Mouse (Mus musculus): ENCODE measurements around the gene Nxf3. TPM values are rescaled to one million over a fixed set of nuclear protein-coding genes. Genes with fewer than 3 reads are reported as not detected.

Gene Nxf3
- total RNA-seq (2021) (not detected), polyA plus RNA-seq (2012; rRNA removed) (0.04 and 0.47 TPM in 2 replicates)
- long read RNA-seq: 0 reads

DNA sequence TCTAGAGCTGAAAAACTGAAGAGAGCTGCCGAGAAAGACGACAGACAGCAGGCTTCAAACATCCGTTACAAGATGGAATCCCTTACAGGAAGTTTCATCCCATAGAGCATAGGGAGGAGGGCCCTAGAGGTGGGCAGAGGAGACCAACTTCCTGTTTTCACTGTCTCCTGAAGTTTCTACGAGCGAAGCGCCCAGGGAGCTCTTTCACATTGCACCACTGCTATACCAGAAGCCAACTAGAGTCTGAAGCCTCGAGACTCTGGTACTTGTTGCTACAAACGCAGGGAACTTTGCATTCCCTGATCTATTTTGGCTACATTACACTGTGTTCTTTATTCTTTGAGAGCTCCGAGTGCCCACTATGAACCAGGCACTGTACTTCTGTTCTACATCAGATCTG lies at the start of gene Nxf3:
Nxf3 (minus strand) TSS at position 101 of the 400 bp plus-strand sequence.
- no peak for DNase-seq
- TF ChIP-seq POLR2A (IDR thresholded peaks at IDR 0.05; ENCODE audit: insufficient read depth, low read depth, low read length): no peak
- TF ChIP-seq CTCF (IDR thresholded peaks at IDR 0.05): no peak
- TF ChIP-seq EP300 (IDR thresholded peaks at IDR 0.05; ENCODE audit: insufficient read depth, low read depth, low read length): no peak
- Histone ChIP-seq H3K27ac (no peak within 1 kb of the TSS), H3K4me1 (ENCODE audit: control insufficient read depth, insufficient read depth, low read length) (no peaks in the 10 kb centered on the region), H3K27me3 (ENCODE audit: control insufficient read depth, insufficient read depth, low read length) (no peaks in the 10 kb centered on the region), H3K4me3 (no peak within 1 kb of the TSS), H3K9ac (ENCODE audit: low read depth, low read length) (no peak within 1 kb of the TSS), H3K36me3 (ENCODE audit: control insufficient read depth, insufficient read depth, low read length) (no peaks in the 10 kb centered on the region), H3K79me2 (replicated peaks; ENCODE audit: control insufficient read depth, insufficient read depth, low read length) (no peaks in the 10 kb centered on the region)
- WGBS: 72% methylated on average over 9 of the region's 9 CpGs
- intact Hi-C loops (cut with DNase I): no loop called here

DNA sequence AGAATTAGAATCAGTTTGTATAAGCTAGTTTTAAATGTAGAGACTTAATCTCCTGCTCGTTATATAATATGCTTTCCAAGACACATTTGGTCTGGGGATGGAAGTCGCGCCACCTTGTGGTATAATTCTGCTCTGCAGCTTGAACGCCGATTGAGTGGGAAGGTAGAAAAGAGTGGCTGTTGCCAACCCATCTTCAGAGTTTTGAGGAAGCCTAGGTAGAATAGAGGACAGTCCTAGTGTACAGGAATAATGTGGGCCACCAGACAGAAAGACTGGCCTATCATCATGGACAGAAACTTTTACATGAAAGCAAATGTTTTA lies 42.6 kb upstream of the Nxf3 start:
- Histone ChIP-seq H3K79me2 (replicated peaks; ENCODE audit: control insufficient read depth, insufficient read depth, low read length) (no peaks in the 10 kb centered on the region), H3K27ac (no peak overlapping the region), H3K9ac (ENCODE audit: low read depth, low read length) (no peak overlapping the region), H3K4me1 (ENCODE audit: control insufficient read depth, insufficient read depth, low read length) (no peaks in the 10 kb centered on the region), H3K36me3 (ENCODE audit: control insufficient read depth, insufficient read depth, low read length) (no peaks in the 10 kb centered on the region), H3K27me3 (ENCODE audit: control insufficient read depth, insufficient read depth, low read length) (no peaks in the 10 kb centered on the region), H3K4me3 (no peak overlapping the region)
- intact Hi-C loops (cut with DNase I): no loop called here
- WGBS: 17% methylated on average over 5 of the region's 5 CpGs
- peak; percentile 68 for TF ChIP-seq CTCF (IDR thresholded peaks at IDR 0.05)
- no peak for TF ChIP-seq EP300 (IDR thresholded peaks at IDR 0.05; ENCODE audit: insufficient read depth, low read depth, low read length)
- TF ChIP-seq POLR2A (IDR thresholded peaks at IDR 0.05; ENCODE audit: insufficient read depth, low read depth, low read length): no peak
- DNase-seq: peak in 1 of 2 experiments; percentile 3

DNA sequence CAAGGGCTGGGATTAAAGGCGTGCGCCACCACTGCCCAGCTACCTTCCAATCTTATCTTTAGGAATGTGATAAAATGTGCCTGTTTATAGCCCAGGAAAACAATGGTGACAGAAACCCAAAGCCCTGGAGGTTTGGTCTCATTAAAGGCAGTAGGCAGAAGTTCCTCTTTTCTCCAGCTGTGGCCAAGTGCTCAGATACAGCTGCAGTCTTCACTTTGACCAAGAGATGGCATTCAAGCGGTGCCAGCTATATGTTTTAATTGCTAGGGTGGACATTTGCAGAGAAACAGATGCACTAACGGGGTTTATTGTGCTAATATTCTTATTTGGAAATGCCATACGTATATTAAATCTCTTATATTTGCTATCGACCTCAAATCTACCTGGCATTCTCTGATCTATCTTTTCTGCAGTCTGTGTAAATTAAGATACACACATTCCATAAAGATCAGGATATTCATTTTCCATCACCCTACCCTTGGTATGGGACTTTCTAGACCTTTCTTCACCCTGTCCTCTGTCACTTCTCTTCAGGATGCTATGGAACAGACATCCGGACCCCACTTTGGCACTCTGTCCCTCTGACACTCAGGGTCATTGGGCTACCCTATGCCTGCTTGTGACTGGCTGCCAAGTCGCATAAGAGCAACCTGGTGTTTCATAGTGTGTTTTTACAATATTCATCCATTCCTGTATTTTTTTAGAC lies 42.1 kb upstream of the Nxf3 start:
- WGBS: 38% methylated on average over 8 of the region's 8 CpGs
- no peak for DNase-seq
- intact Hi-C loops (cut with DNase I): no loop called here
- Histone ChIP-seq H3K27ac (no peak overlapping the region), H3K4me1 (ENCODE audit: control insufficient read depth, insufficient read depth, low read length) (no peaks in the 10 kb centered on the region), H3K36me3 (ENCODE audit: control insufficient read depth, insufficient read depth, low read length) (no peaks in the 10 kb centered on the region), H3K9ac (ENCODE audit: low read depth, low read length) (no peak overlapping the region), H3K79me2 (replicated peaks; ENCODE audit: control insufficient read depth, insufficient read depth, low read length) (no peaks in the 10 kb centered on the region), H3K27me3 (ENCODE audit: control insufficient read depth, insufficient read depth, low read length) (no peaks in the 10 kb centered on the region), H3K4me3 (no peak overlapping the region)
- no peak for TF ChIP-seq POLR2A (IDR thresholded peaks at IDR 0.05; ENCODE audit: insufficient read depth, low read depth, low read length)
- TF ChIP-seq EP300 (IDR thresholded peaks at IDR 0.05; ENCODE audit: insufficient read depth, low read depth, low read length): no peak
- TF ChIP-seq CTCF (IDR thresholded peaks at IDR 0.05): no peak

DNA sequence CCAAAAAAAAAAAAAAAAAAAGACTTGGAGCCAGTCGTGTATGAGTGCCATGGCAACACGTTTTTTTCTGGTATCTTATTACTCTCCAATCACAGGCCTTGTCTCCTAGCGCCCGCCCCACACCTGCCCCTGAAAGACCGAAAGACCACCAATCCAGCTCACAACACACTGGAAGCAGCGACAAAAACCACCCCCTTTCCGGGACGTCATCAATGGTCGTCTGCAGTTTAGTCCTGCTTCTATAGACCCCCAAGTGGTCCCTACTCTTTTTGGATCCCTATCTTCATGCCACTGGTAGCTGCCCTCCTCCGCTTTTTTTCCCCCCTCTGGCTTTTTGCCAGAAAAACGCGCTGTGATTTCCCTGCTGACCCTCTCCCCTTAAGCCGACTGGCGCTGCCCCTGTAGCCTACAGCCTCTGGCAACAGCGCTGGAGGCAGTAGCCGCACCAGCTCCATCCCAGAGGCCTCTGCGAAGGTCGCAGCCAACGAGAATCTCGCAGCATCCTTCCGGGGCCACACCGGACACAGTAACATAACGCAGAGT lies 30.4 kb upstream of the Nxf3 start:
- Histone ChIP-seq H3K4me3 (no peak overlapping the region), H3K27ac (no peak overlapping the region), H3K27me3 (ENCODE audit: control insufficient read depth, insufficient read depth, low read length) (no peaks in the 10 kb centered on the region), H3K36me3 (ENCODE audit: control insufficient read depth, insufficient read depth, low read length) (no peaks in the 10 kb centered on the region), H3K79me2 (replicated peaks; ENCODE audit: control insufficient read depth, insufficient read depth, low read length) (no peaks in the 10 kb centered on the region), H3K4me1 (ENCODE audit: control insufficient read depth, insufficient read depth, low read length) (no peaks in the 10 kb centered on the region), H3K9ac (ENCODE audit: low read depth, low read length) (no peak overlapping the region)
- 18% methylated on average over 23 of the region's 23 CpGs for WGBS
- TF ChIP-seq EP300 (IDR thresholded peaks at IDR 0.05; ENCODE audit: insufficient read depth, low read depth, low read length) (no peak), CTCF (IDR thresholded peaks at IDR 0.05) (no peak), POLR2A (IDR thresholded peaks at IDR 0.05; ENCODE audit: insufficient read depth, low read depth, low read length) (no peak)
- no peak for DNase-seq
- intact Hi-C loops (cut with DNase I): no loop called here

DNA sequence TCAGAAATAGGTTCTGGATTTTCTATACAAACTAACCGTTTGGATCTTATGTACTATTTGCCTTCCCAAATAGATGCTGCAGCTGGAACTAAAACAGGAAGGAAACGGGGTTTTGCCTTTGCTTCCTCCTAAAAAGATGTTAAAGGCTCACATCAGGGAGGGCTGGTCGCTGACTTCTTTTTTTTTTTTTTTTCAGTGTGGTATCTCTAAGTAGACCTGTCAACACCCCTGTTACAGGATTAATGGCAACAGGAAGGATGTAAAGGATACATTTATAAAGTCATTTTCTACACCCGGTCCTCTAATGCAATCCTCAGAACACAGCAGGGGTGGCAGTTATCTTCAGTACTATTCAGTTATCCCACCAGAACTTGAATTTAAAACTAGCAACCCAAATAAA lies 30.0 kb upstream of the Nxf3 start:
- Histone ChIP-seq H3K4me1 (ENCODE audit: control insufficient read depth, insufficient read depth, low read length) (no peaks in the 10 kb centered on the region), H3K79me2 (replicated peaks; ENCODE audit: control insufficient read depth, insufficient read depth, low read length) (no peaks in the 10 kb centered on the region), H3K27me3 (ENCODE audit: control insufficient read depth, insufficient read depth, low read length) (no peaks in the 10 kb centered on the region), H3K4me3 (no peak overlapping the region), H3K27ac (no peak overlapping the region), H3K36me3 (ENCODE audit: control insufficient read depth, insufficient read depth, low read length) (no peaks in the 10 kb centered on the region), H3K9ac (ENCODE audit: low read depth, low read length) (no peak overlapping the region)
- intact Hi-C loops (cut with DNase I): no loop called here
- TF ChIP-seq CTCF (IDR thresholded peaks at IDR 0.05): no peak
- TF ChIP-seq POLR2A (IDR thresholded peaks at IDR 0.05; ENCODE audit: insufficient read depth, low read depth, low read length): no peak
- no peak for TF ChIP-seq EP300 (IDR thresholded peaks at IDR 0.05; ENCODE audit: insufficient read depth, low read depth, low read length)
- DNase-seq: no peak
- WGBS: 16% methylated on average over 4 of the region's 4 CpGs

DNA sequence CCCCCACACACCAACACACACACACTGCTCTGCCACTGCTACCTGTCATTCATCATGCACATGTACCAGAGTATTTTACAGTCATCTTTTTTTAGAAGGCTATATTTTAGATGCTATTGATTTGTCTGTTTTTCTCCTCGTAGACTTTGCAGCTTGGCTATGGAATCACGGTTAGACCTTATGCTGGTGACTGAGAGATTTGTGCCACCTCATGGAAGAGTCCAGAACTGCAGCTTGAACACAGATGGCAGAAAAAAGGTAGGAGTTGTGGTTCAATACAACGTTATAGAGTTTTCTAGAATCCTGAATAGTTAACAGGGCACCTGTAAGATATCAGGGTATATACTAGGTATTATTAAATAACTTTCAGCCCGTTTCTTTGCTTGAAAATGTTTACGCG lies 22.9 kb upstream of the Nxf3 start:
- Histone ChIP-seq H3K36me3 (ENCODE audit: control insufficient read depth, insufficient read depth, low read length) (no peaks in the 10 kb centered on the region), H3K4me1 (ENCODE audit: control insufficient read depth, insufficient read depth, low read length) (no peaks in the 10 kb centered on the region), H3K27ac (no peak overlapping the region), H3K9ac (ENCODE audit: low read depth, low read length) (no peak overlapping the region), H3K4me3 (no peak overlapping the region), H3K79me2 (replicated peaks; ENCODE audit: control insufficient read depth, insufficient read depth, low read length) (no peaks in the 10 kb centered on the region), H3K27me3 (ENCODE audit: control insufficient read depth, insufficient read depth, low read length) (no peaks in the 10 kb centered on the region)
- no peak for TF ChIP-seq POLR2A (IDR thresholded peaks at IDR 0.05; ENCODE audit: insufficient read depth, low read depth, low read length)
- peak; percentile 67 for TF ChIP-seq CTCF (IDR thresholded peaks at IDR 0.05)
- intact Hi-C loops (cut with DNase I): no loop called here
- no peak for DNase-seq
- 36% methylated on average over 6 of the region's 6 CpGs for WGBS

Measured in heart, adult 2 months (tissue).